Mouse (Mus musculus): ENCODE data around the gene Wdr59. TPM values are rescaled to one million over a fixed set of nuclear protein-coding genes. Genes with fewer than 3 reads are reported as not detected.
"Not testable (repeated sequence)": the region's sequence is repeated elsewhere in the genome, so short reads cannot be mapped to it uniquely, and the experiment has no call there.

Gene Wdr59
- total RNA-seq, 2 experiments from 2014 or later, result 23.2 to 24.9 TPM

GRCm38 (mm10) chr8:111537765-111538158, 15.9 kb upstream of the Wdr59 start:
- DNase-seq, result no peak

DNA sequence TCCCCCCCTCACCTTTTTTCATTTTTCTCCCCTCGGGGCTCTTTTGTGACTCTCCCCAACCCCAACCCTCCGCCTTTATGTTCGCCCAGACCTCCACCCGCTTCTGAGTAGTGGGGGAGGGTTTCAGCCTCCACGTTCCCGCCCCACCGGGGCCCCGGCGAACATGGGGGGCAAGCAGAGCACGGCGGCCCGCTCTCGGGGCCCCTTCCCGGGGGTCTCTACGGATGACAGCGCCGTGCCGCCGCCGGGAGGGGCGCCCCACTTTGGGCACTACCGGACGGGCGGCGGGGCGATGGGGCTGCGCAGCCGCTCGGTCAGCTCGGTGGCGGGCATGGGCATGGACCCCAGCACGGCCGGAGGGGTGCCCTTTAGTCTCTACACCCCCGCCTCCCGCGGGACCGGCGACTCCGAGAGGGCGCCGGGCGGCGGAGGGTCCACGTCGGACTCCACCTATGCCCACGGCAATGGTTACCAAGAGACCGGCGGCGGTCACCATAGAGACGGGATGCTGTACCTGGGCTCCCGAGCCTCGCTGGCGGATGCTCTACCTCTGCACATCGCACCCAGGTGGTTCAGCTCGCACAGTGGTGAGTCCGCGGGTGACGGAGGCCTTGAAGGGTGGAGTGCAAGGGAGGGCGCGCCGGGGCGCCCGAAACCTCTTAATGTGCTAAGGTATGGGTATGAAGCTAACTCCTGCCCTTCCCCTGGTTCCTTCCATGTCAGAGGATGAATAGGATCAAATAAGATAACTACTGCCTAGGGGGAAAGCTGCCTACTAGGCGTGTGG, 15.3 kb upstream of the Wdr59 start:
- DNase-seq, result peak; percentile 28 to 38

DNA sequence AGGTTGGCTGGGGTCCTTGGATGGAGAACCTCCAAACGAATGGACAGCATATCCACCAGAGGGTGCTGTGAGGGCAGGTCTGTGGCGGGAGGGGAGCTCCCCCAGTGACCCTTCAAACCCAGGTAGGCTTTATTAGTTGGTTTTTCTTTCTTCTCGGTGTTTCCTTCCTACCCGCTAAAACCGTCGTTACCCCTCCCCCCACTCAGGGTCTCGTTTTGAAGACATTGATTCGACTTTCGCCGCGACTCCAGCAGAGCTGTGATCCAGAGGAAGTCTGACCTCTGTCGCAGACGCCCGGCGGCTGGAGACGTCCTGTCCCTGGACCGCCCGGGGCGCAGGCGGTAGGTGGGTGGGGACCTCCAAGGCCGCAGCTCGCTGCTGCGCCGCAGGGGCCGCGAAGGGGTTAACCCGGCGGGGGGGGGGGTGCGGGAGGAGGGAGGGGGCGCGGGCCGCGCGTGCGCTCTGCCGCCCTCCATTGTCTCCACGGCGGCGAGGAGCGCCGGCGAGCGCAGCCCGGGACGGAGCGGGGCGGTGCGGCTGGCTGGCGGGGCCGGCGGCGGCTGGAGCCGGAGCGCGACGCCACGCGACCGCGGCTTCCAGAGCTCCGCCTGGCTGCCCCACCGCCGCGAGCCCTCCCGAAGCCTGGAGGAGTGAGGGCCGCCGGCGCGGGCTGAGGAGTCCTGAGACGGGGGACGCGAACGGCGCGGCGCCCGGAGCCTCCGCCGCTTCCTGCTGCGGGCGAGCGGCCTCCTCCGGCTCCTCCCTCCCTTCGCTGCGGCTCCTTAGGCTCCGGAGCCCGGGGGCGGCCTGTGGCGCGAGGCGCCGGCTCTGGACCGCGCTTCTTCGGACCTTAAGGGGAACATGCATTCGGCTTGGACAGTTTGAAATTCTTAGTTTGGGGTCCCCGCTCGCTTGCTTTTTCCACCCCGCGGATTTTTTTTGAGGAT, 14.4 kb upstream of the Wdr59 start, which contains the start of gene Znrf1:
TSS of gene Znrf1 (plus strand) at position 67 of the 947 bp plus-strand sequence.
- peak; percentile 72 to 74 for DNase-seq

DNA sequence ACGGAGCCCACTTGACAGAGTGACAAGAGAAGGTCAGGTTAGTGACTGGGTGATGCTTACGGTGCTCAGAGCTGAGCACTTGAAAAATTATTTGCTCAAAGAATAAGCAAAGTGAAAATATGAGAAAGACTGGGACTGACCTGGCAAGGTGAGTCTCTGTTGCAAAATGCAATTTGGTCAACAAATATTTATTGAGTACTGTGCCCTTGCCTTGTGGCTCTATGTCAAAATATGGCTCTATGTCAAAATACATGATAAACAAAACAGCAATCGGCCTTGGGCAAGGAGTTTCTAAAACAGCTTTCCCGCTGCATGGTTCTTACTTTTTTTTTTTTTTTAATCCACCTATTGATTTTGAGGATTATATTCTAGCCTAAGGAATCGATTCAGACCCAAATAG, 13.6 kb upstream of the Wdr59 start:
- no peak for DNase-seq

GRCm38 (mm10) chr8:111533503-111533902, 11.6 kb upstream of the Wdr59 start:
- DNase-seq, result no peak

GRCm38 (mm10) chr8:111531621-111532020, 9.7 kb upstream of the Wdr59 start:
- no peak for DNase-seq

- no peak for DNase-seq
Measured at GRCm38 (mm10) chr8:111531191-111531590, 9.3 kb upstream of the Wdr59 start.

- DNase-seq, result no peak
Measured at GRCm38 (mm10) chr8:111528071-111528470, 6.2 kb upstream of the Wdr59 start.

DNA sequence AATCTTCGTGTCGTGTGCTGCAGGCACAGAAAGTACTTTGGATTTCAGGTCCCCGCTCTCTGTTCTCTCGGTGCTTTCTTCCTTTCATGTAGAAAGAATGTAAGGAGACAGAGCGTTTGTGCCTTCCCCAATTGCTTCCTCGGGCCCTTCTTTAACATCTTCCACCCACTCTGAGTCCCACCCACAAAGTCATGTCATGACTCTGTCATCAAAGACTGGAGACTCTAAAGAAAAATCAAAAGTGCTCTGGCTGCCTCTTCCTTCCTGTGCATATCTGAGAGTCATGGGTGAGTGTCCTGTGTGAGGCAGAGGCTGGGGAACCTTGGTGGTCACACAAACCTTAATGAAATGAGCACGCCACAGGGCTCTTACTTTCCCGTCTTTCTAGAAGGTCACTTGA, 5.3 kb upstream of the Wdr59 start:
- DNase-seq, result no peak

- DNase-seq, result no peak
Measured at GRCm38 (mm10) chr8:111526403-111527024, 4.6 kb upstream of the Wdr59 start.

- no peak for DNase-seq
Measured at GRCm38 (mm10) chr8:111517466-111517865, 4.4 kb downstream of the Wdr59 start.

- DNase-seq, result no peak
Measured at GRCm38 (mm10) chr8:111516451-111517035, 5.3 kb downstream of the Wdr59 start.

DNA sequence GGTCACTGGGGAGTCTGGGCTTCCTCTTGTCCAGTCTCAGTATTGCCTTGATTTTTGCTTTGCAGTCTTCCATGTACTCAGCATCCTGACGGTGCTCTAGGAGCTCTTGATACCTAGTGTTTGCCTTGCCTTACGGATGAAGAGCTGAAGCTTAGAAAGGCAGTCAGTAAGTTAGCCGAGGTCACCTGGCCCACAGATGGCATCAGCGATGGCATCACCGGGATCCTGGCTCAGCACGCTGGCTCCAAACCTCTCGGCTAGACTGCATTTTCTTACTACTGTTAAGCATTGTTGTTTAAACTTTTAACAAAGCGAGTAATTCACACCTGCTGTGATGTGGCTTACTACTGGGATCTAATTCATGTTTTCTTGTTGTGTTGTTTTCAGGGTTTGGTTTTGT, 8.4 kb downstream of the Wdr59 start:
- DNase-seq, result no peak

DNA sequence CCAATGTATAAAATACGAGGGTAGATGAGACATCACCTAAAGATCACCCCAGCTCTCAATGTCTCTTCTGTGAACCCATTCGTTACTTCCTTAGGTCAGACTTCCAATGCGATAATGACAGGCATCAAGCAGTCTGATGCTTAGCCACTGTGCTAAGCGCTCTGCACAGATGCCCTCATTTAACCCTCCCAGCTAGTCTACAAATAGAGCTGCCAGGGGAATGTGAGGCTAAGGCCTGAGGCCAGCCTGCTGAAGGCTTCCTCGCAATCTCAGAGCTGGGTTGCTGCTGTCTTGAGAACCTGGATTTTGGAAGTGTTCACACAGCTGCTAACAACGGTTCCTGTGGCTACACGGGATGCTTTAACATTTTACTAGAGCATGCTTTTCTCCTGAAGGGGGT, 9.0 kb downstream of the Wdr59 start:
- DNase-seq, result no peak

GRCm38 (mm10) chr8:111510401-111510800, 11.5 kb downstream of the Wdr59 start:
- no peak for DNase-seq

- no peak for DNase-seq
Measured at GRCm38 (mm10) chr8:111509278-111509677, 12.6 kb downstream of the Wdr59 start.

GRCm38 (mm10) chr8:111508566-111508965, 13.3 kb downstream of the Wdr59 start:
- DNase-seq, result no peak

- DNase-seq, result no peak
Measured at GRCm38 (mm10) chr8:111501724-111502464, 20.0 kb downstream of the Wdr59 start.

- DNase-seq, result not testable (repeated sequence)
Measured at GRCm38 (mm10) chr8:111498249-111498648, 23.6 kb downstream of the Wdr59 start.

GRCm38 (mm10) chr8:111496326-111496725, 25.6 kb downstream of the Wdr59 start:
- DNase-seq, result no peak

- no peak for DNase-seq
Measured at GRCm38 (mm10) chr8:111493176-111493575, 28.7 kb downstream of the Wdr59 start.

DNA sequence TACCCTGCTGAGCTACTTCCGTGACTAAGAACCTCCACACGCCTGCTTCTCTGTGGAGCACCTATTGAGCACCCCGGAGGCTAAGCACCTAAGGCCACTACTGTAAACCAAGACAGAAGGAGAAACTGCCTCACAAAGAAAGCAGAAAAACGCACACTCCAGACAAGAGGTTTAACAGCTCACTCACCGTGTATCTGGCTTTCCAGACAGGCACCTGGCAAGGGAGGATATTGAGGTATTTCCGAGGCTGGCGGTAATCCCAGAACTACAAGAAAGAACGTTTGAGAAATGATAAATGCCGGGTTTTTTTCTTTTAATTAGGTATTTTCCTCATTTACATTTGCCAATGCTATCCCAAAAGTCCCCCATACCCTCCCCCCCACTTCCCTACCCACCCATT, 29.4 kb downstream of the Wdr59 start:
- DNase-seq, result no peak

All from layer of hippocampus, postnatal 36 days (tissue).